Mouse (Mus musculus): ENCODE data around the gene Jaml. TPM values are rescaled to one million over a fixed set of nuclear protein-coding genes. Genes with fewer than 3 reads are reported as not detected.

The Jaml gene
- polyA plus RNA-seq, 1 experiment from 2014 or later: 0.68 TPM

DNA sequence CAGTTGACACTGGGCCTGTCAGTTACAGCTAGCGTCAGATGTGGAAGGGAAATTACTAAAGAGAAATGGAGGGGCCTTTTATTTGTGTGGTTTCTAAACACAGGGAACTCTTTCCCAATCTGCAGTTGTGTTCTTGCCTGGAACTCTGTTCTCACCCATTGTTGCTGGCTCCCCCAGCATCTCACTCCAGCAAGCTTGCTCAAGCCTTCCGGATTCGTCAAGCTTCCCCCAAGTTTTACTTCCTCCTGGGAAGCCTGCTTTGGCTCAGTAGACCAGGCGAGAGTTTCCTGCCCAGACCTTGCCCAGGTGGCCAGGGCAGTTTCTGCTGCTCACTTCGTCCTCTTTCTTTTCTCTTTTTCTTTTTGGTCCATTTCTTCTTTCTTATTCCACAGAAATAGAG lies 5.6 kb downstream of the Jaml start:
- peaks cover 13% of the 10 kb centered on the region for H3K4me1 ChIP-seq (ENCODE audit: insufficient read depth)
- no peak overlapping the region for H3K9ac ChIP-seq (replicated peaks)
- H3K4me2 ChIP-seq (ENCODE audit: low read depth, low read length): no peak overlapping the region
- H3K9me3 ChIP-seq (ENCODE audit: low read length): no peaks in the 10 kb centered on the region
- WGBS (ENCODE audit: insufficient replicate concordance): 36% methylated on average over 5 of the region's 5 CpGs
- peak overlapping the region; percentile 29; the same call in 1 of the 2 replicates for H3K27ac ChIP-seq (ENCODE audit: low read depth)
- peak; percentile 21 for DNase-seq
- no peak for ATAC-seq
- TF ChIP-seq EP300 (IDR thresholded peaks at IDR 0.05; ENCODE audit: low read depth): no peak
- no peaks in the 10 kb centered on the region for H3K36me3 ChIP-seq (replicated peaks; ENCODE audit: insufficient read depth, low read length)
- H3K4me3 ChIP-seq (ENCODE audit: low read depth, low read length): no peak overlapping the region
- H3K27me3 ChIP-seq (ENCODE audit: insufficient read depth, low read length): no peaks in the 10 kb centered on the region

- no peak for DNase-seq
- Histone ChIP-seq H3K36me3 (replicated peaks; ENCODE audit: insufficient read depth, low read length) (no peaks in the 10 kb centered on the region), H3K4me3 (ENCODE audit: low read depth, low read length) (no peak overlapping the region), H3K27ac (ENCODE audit: low read depth) (peak overlapping the region; percentile 44; the same call in 1 of the 2 replicates), H3K4me2 (ENCODE audit: low read depth, low read length) (peak overlapping the region; percentile 13; the same call in 1 of the 2 replicates), H3K9ac (replicated peaks) (no peak overlapping the region), H3K9me3 (ENCODE audit: low read length) (no peaks in the 10 kb centered on the region), H3K4me1 (ENCODE audit: insufficient read depth) (peaks cover 13% of the 10 kb centered on the region), H3K27me3 (ENCODE audit: insufficient read depth, low read length) (no peaks in the 10 kb centered on the region)
- TF ChIP-seq CTCF (IDR thresholded peaks at IDR 0.05; ENCODE audit: low read depth) (no peak), EP300 (IDR thresholded peaks at IDR 0.05; ENCODE audit: low read depth) (no peak)
- WGBS (ENCODE audit: insufficient replicate concordance): 59% methylated on average over 12 of the region's 12 CpGs
- ATAC-seq: no peak
These were observed 7.0 kb downstream of the Jaml start for GRCm38 (mm10) chr9:45085741-45086690.

DNA sequence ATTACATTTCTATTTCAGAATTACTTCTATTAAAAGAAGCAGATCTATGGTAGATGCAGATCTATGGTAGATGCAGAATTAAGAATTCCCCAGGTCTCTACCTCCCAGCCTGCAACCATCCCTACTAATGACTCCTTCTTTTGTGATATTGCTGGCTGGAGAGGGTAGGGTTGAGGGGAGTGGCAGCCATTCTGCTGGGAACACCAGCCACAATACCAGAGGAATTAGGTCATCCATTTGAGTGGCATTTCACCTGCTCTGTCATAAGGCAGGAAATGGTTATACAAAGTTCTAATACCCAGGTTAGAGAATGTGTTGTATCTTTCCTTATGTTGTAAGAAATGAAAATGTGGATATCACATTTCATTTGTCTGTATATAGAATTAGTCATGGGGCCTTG lies 9.1 kb downstream of the Jaml start:
- Histone ChIP-seq H3K4me3 (ENCODE audit: low read depth, low read length) (no peak overlapping the region), H3K27me3 (ENCODE audit: insufficient read depth, low read length) (no peaks in the 10 kb centered on the region), H3K9ac (replicated peaks) (no peak overlapping the region), H3K4me2 (ENCODE audit: low read depth, low read length) (no peak overlapping the region), H3K9me3 (ENCODE audit: low read length) (no peaks in the 10 kb centered on the region), H3K36me3 (replicated peaks; ENCODE audit: insufficient read depth, low read length) (no peaks in the 10 kb centered on the region), H3K27ac (ENCODE audit: low read depth) (no peak overlapping the region), H3K4me1 (ENCODE audit: insufficient read depth) (peaks cover 19% of the 10 kb centered on the region)
- DNase-seq (no peak), ATAC-seq (no peak)
- TF ChIP-seq CTCF (IDR thresholded peaks at IDR 0.05; ENCODE audit: low read depth) (no peak), EP300 (IDR thresholded peaks at IDR 0.05; ENCODE audit: low read depth) (no peak)

DNA sequence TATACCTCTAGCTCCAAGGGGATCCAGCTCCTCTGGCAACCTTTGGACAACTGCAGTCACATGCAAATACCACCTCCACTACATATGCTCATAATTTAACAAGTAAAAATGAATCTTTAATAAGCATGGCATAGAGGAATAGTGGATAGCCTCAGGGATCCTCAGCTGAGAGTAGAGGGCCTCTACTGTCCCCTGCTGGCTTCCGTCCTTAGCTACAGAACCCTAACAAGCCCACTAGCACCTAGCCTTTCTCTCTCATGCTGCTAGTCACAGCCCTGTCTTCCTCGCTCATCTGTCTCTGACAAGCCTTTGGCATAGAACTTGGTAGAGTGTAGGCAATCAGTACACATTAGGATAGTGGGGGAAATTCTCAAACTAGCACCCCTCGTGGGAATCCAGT lies 11.8 kb downstream of the Jaml start:
- H3K4me2 ChIP-seq (ENCODE audit: low read depth, low read length): no peak overlapping the region
- no peaks in the 10 kb centered on the region for H3K27me3 ChIP-seq (ENCODE audit: insufficient read depth, low read length)
- WGBS (ENCODE audit: insufficient replicate concordance): 66% methylated on average over 3 of the region's 3 CpGs
- H3K4me1 ChIP-seq (ENCODE audit: insufficient read depth): peaks cover 15% of the 10 kb centered on the region
- ATAC-seq (no peak), DNase-seq (no peak)
- TF ChIP-seq EP300 (IDR thresholded peaks at IDR 0.05; ENCODE audit: low read depth): no peak
- TF ChIP-seq CTCF (IDR thresholded peaks at IDR 0.05; ENCODE audit: low read depth): peak; percentile 43
- H3K27ac ChIP-seq (ENCODE audit: low read depth): no peak overlapping the region
- no peaks in the 10 kb centered on the region for H3K9me3 ChIP-seq (ENCODE audit: low read length)
- H3K4me3 ChIP-seq (ENCODE audit: low read depth, low read length): no peak overlapping the region
- no peak overlapping the region for H3K9ac ChIP-seq (replicated peaks)
- H3K36me3 ChIP-seq (replicated peaks; ENCODE audit: insufficient read depth, low read length): no peaks in the 10 kb centered on the region

GRCm38 (mm10) chr9:45092641-45093040 lies 13.7 kb downstream of the Jaml start:
- H3K9ac ChIP-seq (replicated peaks): no peak overlapping the region
- WGBS (ENCODE audit: insufficient replicate concordance): 40% methylated on average over 4 of the region's 4 CpGs
- no peaks in the 10 kb centered on the region for H3K27me3 ChIP-seq (ENCODE audit: insufficient read depth, low read length)
- ATAC-seq (no peak), DNase-seq (no peak)
- peaks cover 12% of the 10 kb centered on the region; the same call in 1 of the 2 replicates for H3K4me1 ChIP-seq (ENCODE audit: insufficient read depth)
- no peaks in the 10 kb centered on the region for H3K9me3 ChIP-seq (ENCODE audit: low read length)
- H3K36me3 ChIP-seq (replicated peaks; ENCODE audit: insufficient read depth, low read length): no peaks in the 10 kb centered on the region
- no peak overlapping the region for H3K27ac ChIP-seq (ENCODE audit: low read depth)
- TF ChIP-seq EP300 (IDR thresholded peaks at IDR 0.05; ENCODE audit: low read depth) (no peak), CTCF (IDR thresholded peaks at IDR 0.05; ENCODE audit: low read depth) (no peak)
- H3K4me2 ChIP-seq (ENCODE audit: low read depth, low read length): no peak overlapping the region
- no peak overlapping the region for H3K4me3 ChIP-seq (ENCODE audit: low read depth, low read length)

GRCm38 (mm10) chr9:45095149-45095937 lies 16.4 kb downstream of the Jaml start:
- Histone ChIP-seq H3K9me3 (ENCODE audit: low read length) (no peaks in the 10 kb centered on the region), H3K27me3 (ENCODE audit: insufficient read depth, low read length) (no peaks in the 10 kb centered on the region), H3K27ac (ENCODE audit: low read depth) (no peak overlapping the region), H3K36me3 (replicated peaks; ENCODE audit: insufficient read depth, low read length) (no peaks in the 10 kb centered on the region), H3K9ac (replicated peaks) (no peak overlapping the region), H3K4me1 (ENCODE audit: insufficient read depth) (peaks cover 12% of the 10 kb centered on the region; the same call in 1 of the 2 replicates), H3K4me2 (ENCODE audit: low read depth, low read length) (peak overlapping the region; percentile 13; the same call in 1 of the 2 replicates), H3K4me3 (ENCODE audit: low read depth, low read length) (no peak overlapping the region)
- WGBS (ENCODE audit: insufficient replicate concordance): 53% methylated on average over 6 of the region's 6 CpGs
- TF ChIP-seq CTCF (IDR thresholded peaks at IDR 0.05; ENCODE audit: low read depth) (no peak), EP300 (IDR thresholded peaks at IDR 0.05; ENCODE audit: low read depth) (no peak)
- ATAC-seq (no peak), DNase-seq (no peak)

All from liver, postnatal 0 days (tissue).